Mouse (Mus musculus) myocyte (in vitro differentiated cells): ENCODE measurements around the gene Naga. TPM values are rescaled to one million over a fixed set of nuclear protein-coding genes. Genes with fewer than 3 reads are reported as not detected.

ENCODE experiments used
- H3K27me3 ChIP-seq: one replicate; pipeline ENCODE4 v1.6.1; 2011; ENCODE audit not compliant: control insufficient read depth, insufficient read depth, insufficient read length
- H3K36me3 ChIP-seq: one replicate; pipeline ENCODE4 v1.6.1; 2011; ENCODE audit not compliant: control insufficient read depth, insufficient read depth
- H3K4me2 ChIP-seq: one replicate; pipeline ENCODE4 v1.6.1; 2011; ENCODE audit warnings: low read depth, control low read depth
- H3K4me3 ChIP-seq: one replicate; pipeline ENCODE4 v1.5.1; 2011; ENCODE audit warnings: mild to moderate bottlenecking, control low read depth, moderate library complexity
- H3K79me2 ChIP-seq: one replicate; pipeline ENCODE4 v1.6.1; 2011; ENCODE audit not compliant: control insufficient read depth, insufficient read depth
- H3ac ChIP-seq: one replicate; pipeline ENCODE4 v1.6.1; 2011; ENCODE audit not compliant: control insufficient read depth, insufficient read length
- CEBPB ChIP-seq: IDR thresholded peaks from 2 replicates; pipeline ENCODE4 v1.6.1; 2011; ENCODE audit warnings: mild to moderate bottlenecking, moderate library complexity; ENCODE audit not compliant: poor library complexity, insufficient read depth, severe bottlenecking
- E2F4 ChIP-seq: IDR thresholded peaks from one replicate; pipeline ENCODE4 v1.6.1; 2011; ENCODE audit warnings: mild to moderate bottlenecking, control low read depth, moderate library complexity; ENCODE audit not compliant: insufficient read depth
- MAX ChIP-seq: IDR thresholded peaks from one replicate; pipeline ENCODE4 v1.6.1; 2011; ENCODE audit warnings: low read depth, mild to moderate bottlenecking, control low read depth
- MYOD1 ChIP-seq, 3 experiments: IDR thresholded peaks; one replicate each; pipeline ENCODE4 v1.6.1; 2011; ENCODE audit warnings: control low read depth in 2 of 3, low read depth in 2 of 3, mild to moderate bottlenecking in 2 of 3, moderate library complexity in 1 of 3; ENCODE audit not compliant: insufficient read length in 2 of 3, control insufficient read depth in 1 of 3
- MYOG ChIP-seq, 3 experiments: IDR thresholded peaks; one replicate each; pipeline ENCODE4 v1.6.1; 2011; ENCODE audit warnings: control low read depth in 2 of 3, low read depth in 2 of 3, mild to moderate bottlenecking in 2 of 3; ENCODE audit not compliant: insufficient read length in 2 of 3, control insufficient read depth in 1 of 3, insufficient read depth in 1 of 3
- POLR2A ChIP-seq: IDR thresholded peaks from one replicate; pipeline ENCODE4 v1.6.1; 2011; ENCODE audit warnings: low read depth, mild to moderate bottlenecking, control low read depth, moderate library complexity; ENCODE audit not compliant: insufficient read length
- POLR2AphosphoS2 ChIP-seq: IDR thresholded peaks from one replicate; pipeline ENCODE4 v1.6.1; 2011; ENCODE audit warnings: low read depth, control low read depth; ENCODE audit not compliant: insufficient read length
- REST ChIP-seq: IDR thresholded peaks from one replicate; pipeline ENCODE4 v1.6.1; 2011; ENCODE audit warnings: mild to moderate bottlenecking, control low read depth, moderate library complexity; ENCODE audit not compliant: insufficient read depth, insufficient read length
- SRF ChIP-seq: IDR thresholded peaks from one replicate; pipeline ENCODE4 v1.6.1; 2011; ENCODE audit warnings: low read depth; ENCODE audit not compliant: control insufficient read depth, insufficient read length
- TCF12 ChIP-seq: IDR thresholded peaks from one replicate; pipeline ENCODE4 v1.6.1; 2011; ENCODE audit warnings: mild to moderate bottlenecking, control low read depth; ENCODE audit not compliant: poor library complexity, insufficient read depth, severe bottlenecking
- TCF3 ChIP-seq: IDR thresholded peaks from one replicate; pipeline ENCODE4 v1.6.1; 2011; ENCODE audit warnings: low read depth, control low read depth; ENCODE audit not compliant: insufficient read length
- USF1 ChIP-seq: IDR thresholded peaks from one replicate; pipeline ENCODE4 v1.6.1; 2011; ENCODE audit warnings: low read depth, mild to moderate bottlenecking, control low read depth, moderate library complexity
- polyA plus RNA-seq: library from polyadenylated mRNA; unstranded; fragments of >200 nt; fragmentation: generic; extraction: Trizol; gene quantifications from one replicate; pipeline ENCODE4 v1.2.1, GENCODE M21; 2012; ENCODE audit warnings: missing spikeins

Naga gene
- polyA plus RNA-seq, 1 experiment: 53.2 TPM

- no peaks in the 10 kb centered on the region for H3K36me3 ChIP-seq
- H3K4me3 ChIP-seq: no peak overlapping the region
- no peaks in the 10 kb centered on the region for H3K27me3 ChIP-seq
- no peak for TF ChIP-seq POLR2A
- no peak for TF ChIP-seq REST
- H3K79me2 ChIP-seq: no peaks in the 10 kb centered on the region
- H3ac ChIP-seq: no peak overlapping the region
- H3K4me2 ChIP-seq: no peak overlapping the region
These were observed 37.1 kb upstream of the Naga start for GRCm38 (mm10) chr15:82375855-82376254.

- TF ChIP-seq REST (no peak), MAX (no peak), E2F4 (no peak), TCF12 (no peak), CEBPB (no peak), SRF (no peak), TCF3 (no peak), POLR2AphosphoS2 (no peak), USF1 (no peak), MYOG (IDR thresholded peaks at IDR 0.05; ENCODE audit: control insufficient read depth in 1 of 3, insufficient read depth in 1 of 3, insufficient read length in 2 of 3, low read depth in 2 of 3) (no peak), POLR2A (no peak), MYOD1 (IDR thresholded peaks at IDR 0.05; ENCODE audit: control insufficient read depth in 1 of 3, insufficient read length in 2 of 3, low read depth in 2 of 3) (no peak)
- Histone ChIP-seq H3K79me2 (no peaks in the 10 kb centered on the region), H3K27me3 (peaks cover 4% of the 10 kb centered on the region), H3ac (no peak overlapping the region), H3K4me2 (no peak overlapping the region), H3K36me3 (no peaks in the 10 kb centered on the region), H3K4me3 (no peak overlapping the region)
These were observed 35.7 kb upstream of the Naga start for GRCm38 (mm10) chr15:82374437-82374836.

- H3K4me2 ChIP-seq: no peak overlapping the region
- no peak overlapping the region for H3K4me3 ChIP-seq
- no peak for TF ChIP-seq REST
- no peak for TF ChIP-seq E2F4
- H3ac ChIP-seq: no peak overlapping the region
- peaks cover 4% of the 10 kb centered on the region for H3K27me3 ChIP-seq
- no peaks in the 10 kb centered on the region for H3K79me2 ChIP-seq
- no peaks in the 10 kb centered on the region for H3K36me3 ChIP-seq
These were observed 34.3 kb upstream of the Naga start for GRCm38 (mm10) chr15:82372991-82373390.

GRCm38 (mm10) chr15:82372446-82372845 is 33.7 kb upstream of the Naga start:
- H3K4me3 ChIP-seq: no peak overlapping the region
- H3ac ChIP-seq: no peak overlapping the region
- no peak overlapping the region for H3K4me2 ChIP-seq
- no peaks in the 10 kb centered on the region for H3K36me3 ChIP-seq
- TF ChIP-seq USF1: no peak
- no peak for TF ChIP-seq E2F4
- no peak for TF ChIP-seq REST
- TF ChIP-seq MAX: no peak
- no peak for TF ChIP-seq POLR2AphosphoS2
- TF ChIP-seq MYOG (IDR thresholded peaks at IDR 0.05; ENCODE audit: control insufficient read depth in 1 of 3, insufficient read depth in 1 of 3, insufficient read length in 2 of 3, low read depth in 2 of 3): no peak
- TF ChIP-seq MYOD1 (IDR thresholded peaks at IDR 0.05; ENCODE audit: control insufficient read depth in 1 of 3, insufficient read length in 2 of 3, low read depth in 2 of 3): no peak
- no peak for TF ChIP-seq TCF12
- no peak for TF ChIP-seq SRF
- no peak for TF ChIP-seq POLR2A
- no peak for TF ChIP-seq CEBPB
- no peak for TF ChIP-seq TCF3
- H3K79me2 ChIP-seq: no peaks in the 10 kb centered on the region
- H3K27me3 ChIP-seq: peaks cover 4% of the 10 kb centered on the region

- H3ac ChIP-seq: no peak overlapping the region
- no peaks in the 10 kb centered on the region for H3K79me2 ChIP-seq
- TF ChIP-seq E2F4 (no peak), MYOG (IDR thresholded peaks at IDR 0.05; ENCODE audit: control insufficient read depth in 1 of 3, insufficient read depth in 1 of 3, insufficient read length in 2 of 3, low read depth in 2 of 3) (no peak), USF1 (no peak), MYOD1 (IDR thresholded peaks at IDR 0.05; ENCODE audit: control insufficient read depth in 1 of 3, insufficient read length in 2 of 3, low read depth in 2 of 3) (no peak), POLR2AphosphoS2 (no peak), POLR2A (no peak), TCF3 (no peak), CEBPB (no peak)
- H3K27me3 ChIP-seq: peaks cover 4% of the 10 kb centered on the region
- no peak overlapping the region for H3K4me3 ChIP-seq
- no peak overlapping the region for H3K4me2 ChIP-seq
- no peaks in the 10 kb centered on the region for H3K36me3 ChIP-seq
These were observed 30.1 kb upstream of the Naga start for GRCm38 (mm10) chr15:82368851-82369250.
